8 mouse cellular contexts compared by ENCODE assay signal in the genomic region with DNA sequence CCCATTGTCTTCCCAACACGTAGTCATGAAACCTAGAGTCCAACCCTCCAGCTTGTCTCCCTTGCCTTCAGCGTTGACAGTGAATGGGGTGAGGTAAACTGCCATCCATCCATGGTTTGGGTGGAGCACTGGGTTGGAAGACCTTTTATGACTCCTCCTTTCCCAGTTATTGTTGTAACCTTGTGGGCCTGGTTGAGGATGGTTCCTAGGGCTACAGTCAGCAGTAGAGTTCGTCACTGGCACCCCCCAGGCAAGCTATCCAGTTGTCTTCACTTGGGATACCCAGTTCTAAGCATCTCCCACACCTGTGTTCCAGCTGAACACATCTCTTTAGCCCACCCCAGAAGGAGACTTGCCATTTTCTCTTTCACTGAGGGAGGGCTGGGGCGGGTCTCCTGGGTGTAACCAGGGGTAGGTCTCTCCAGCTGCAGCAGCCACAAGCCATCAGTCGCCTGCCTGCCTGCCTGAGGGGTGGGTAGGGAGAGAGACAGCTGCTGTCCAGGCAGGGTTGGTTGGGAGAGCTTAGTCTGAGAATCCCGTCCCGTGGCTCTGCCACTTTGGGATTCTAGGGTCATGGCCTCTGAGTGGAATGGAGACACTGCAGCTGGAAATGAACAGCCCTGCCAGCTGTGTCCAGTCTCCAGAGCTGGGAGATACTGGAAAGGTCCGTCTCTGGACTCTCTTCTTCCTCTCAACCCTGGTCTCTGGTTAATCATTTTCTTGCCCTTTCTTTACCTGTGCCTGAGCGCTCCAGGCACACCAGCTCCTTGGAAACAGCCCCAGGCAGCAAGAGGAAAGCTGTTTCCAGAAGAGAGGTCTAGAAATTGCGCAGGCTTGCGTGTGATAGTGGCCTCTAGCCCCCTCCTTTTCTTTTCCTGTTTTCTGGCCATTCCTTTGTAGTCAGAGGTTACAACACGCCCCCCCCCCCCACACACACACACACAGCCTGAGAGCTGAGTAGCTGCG. TPM values are rescaled to one million over a fixed set of nuclear protein-coding genes. Genes with fewer than 3 reads are reported as not detected.
DNase-seq lines count a peak whose midpoint lies in the region; ATAC-seq and TF ChIP-seq lines count a peak whose summit lies in the region.

No protein-coding gene starts in this region.

- H3K4me2 ChIP-seq in heart, embryonic 13.5 days = peak overlapping the region; percentile 80

- H3K27ac ChIP-seq in heart, embryonic 13.5 days (replicated peaks) = peak overlapping the region; percentile 95
- H3K27ac ChIP-seq in macrophage = peak overlapping the region; percentile 96
- no peak overlapping the region for H3K27ac ChIP-seq in left cerebral cortex, adult 2 months

- peak overlapping the region; percentile 88 for H3K4me3 ChIP-seq in heart, embryonic 13.5 days
- peak overlapping the region; percentile 82 for H3K4me3 ChIP-seq in macrophage (ENCODE audit: inconsistent target)
- no peak overlapping the region for H3K4me3 ChIP-seq in left cerebral cortex, adult 2 months

- 25% methylated on average over 13 of the region's 13 CpGs for WGBS in heart, embryonic 13.5 days
- 28% methylated on average over 10 of the region's 13 CpGs for WGBS in macrophage (ENCODE audit: missing documents)

- no peaks in the 10 kb centered on the region for H3K9me3 ChIP-seq in heart, embryonic 13.5 days

- peak; percentile 45 for DNase-seq in urinary bladder, postnatal 14 days (ENCODE audit: low spot score)
- DNase-seq in urinary bladder, postnatal 25 days (ENCODE audit: low spot score) = no peak
- DNase-seq in kidney, postnatal 10 days = peak; percentile 79
- no peak for DNase-seq in left cerebral cortex, postnatal 14 days (ENCODE audit: low spot score in 2 of 2)
- DNase-seq in left cerebral cortex, adult 2 months (ENCODE audit: extremely low spot score in 1 of 2, low spot score in 2 of 2) = no peak
- no peak for DNase-seq in frontal cortex, postnatal 14 days (ENCODE audit: low spot score in 2 of 2)

- H3K79me2 ChIP-seq in macrophage (ENCODE audit: inconsistent target) = peaks cover 59% of the 10 kb centered on the region

- no peak for ATAC-seq in heart, embryonic 13.5 days (ENCODE audit: extremely low read depth, insufficient number of reproducible peaks, low FRiP score, low TSS enrichment)

- intact Hi-C loops in left cerebral cortex, postnatal 14 days (cut with DNase I) = no loop called here
- intact Hi-C loops in left cerebral cortex, adult 2 months (cut with DNase I) = no loop called here

- H3K27me3 ChIP-seq in heart, embryonic 13.5 days (replicated peaks) = no peaks in the 10 kb centered on the region

- peak overlapping the region; percentile 92 for H3K9ac ChIP-seq in heart, embryonic 13.5 days

- peaks cover 28% of the 10 kb centered on the region for H3K36me3 ChIP-seq in heart, embryonic 13.5 days
- peaks cover 25% of the 10 kb centered on the region; the same call in 1 of the 2 replicates for H3K36me3 ChIP-seq in macrophage (ENCODE audit: inconsistent target)

- H3K4me1 ChIP-seq in heart, embryonic 13.5 days = peaks cover 72% of the 10 kb centered on the region

- no peak for TF ChIP-seq CTCF in left cerebral cortex, adult 2 months (IDR thresholded peaks at IDR 0.05)

RNA-seq across cellular contexts. Expression of a gene that starts 2.6 kb away (rescaled TPM):
- polyA plus RNA-seq in heart, embryonic 13.5 days (2015; fragmentation: Nextera tagmentation; extraction: Ambion mirVana) = 312 and 327 TPM in 2 replicates
- 100 to 1,000 TPM in 13 of 26 experiments, 10 to 100 TPM in 13; 30.9 to 294 (median 104) TPM for total RNA-seq in macrophage (2018; cell fraction: chromatin; rRNA removed)
- total RNA-seq in macrophage (2018; cell fraction: cytosol; rRNA removed) = 100 to 1,000 TPM; 222 to 636 (median 285) TPM
- 100 to 1,000 TPM in 23 of 26 experiments, 10 to 100 TPM in 3; 72.7 to 364 (median 181) TPM for total RNA-seq in macrophage (2018; cell fraction: nucleus; rRNA removed)
- 178 to 475 TPM (median 441 TPM) in 3 replicates for polyA plus RNA-seq in macrophage (2018)
- total RNA-seq in left cerebral cortex, postnatal 14 days (2021) = 10 to 100 TPM; 12.3 to 15.1 TPM
- 10 to 100 TPM in 1 of 2 experiments, 1 to 10 TPM in 1; 9.3 to 12.4 TPM for total RNA-seq in left cerebral cortex, adult 2 months (2021)

RNA-seq across cellular contexts. Expression of a gene that starts 18.2 kb away (rescaled TPM):
- polyA plus RNA-seq in heart, embryonic 13.5 days (2015; fragmentation: Nextera tagmentation; extraction: Ambion mirVana) = 1.9 and 2.4 TPM in 2 replicates
- total RNA-seq in macrophage (2018; cell fraction: chromatin; rRNA removed) = 1 to 10 TPM in 24 of 26 experiments, under 1 TPM in 2; 0.40 to 9.7 (median 4.8) TPM
- 1 to 10 TPM in 16 of 26 experiments, under 1 TPM in 10; 0.62 to 1.8 (median 1.1) TPM for total RNA-seq in macrophage (2018; cell fraction: cytosol; rRNA removed)
- total RNA-seq in macrophage (2018; cell fraction: nucleus; rRNA removed) = 1 to 10 TPM in 22 of 26 experiments, under 1 TPM in 4; 0.59 to 5.6 (median 2.6) TPM
- 1.6 to 2.7 TPM (median 1.7 TPM) in 3 replicates for polyA plus RNA-seq in macrophage (2018)
- 1 to 10 TPM; 3.6 to 3.7 TPM for total RNA-seq in left cerebral cortex, postnatal 14 days (2021)
- 1 to 10 TPM; 4.5 to 5.2 TPM for total RNA-seq in left cerebral cortex, adult 2 months (2021)

RNA-seq across cellular contexts. Expression of a gene that starts 20.8 kb away (rescaled TPM):
- 9.2 and 9.6 TPM in 2 replicates for polyA plus RNA-seq in heart, embryonic 13.5 days (2015; fragmentation: Nextera tagmentation; extraction: Ambion mirVana)
- 10 to 100 TPM in 14 of 26 experiments, 1 to 10 TPM in 12; 3.3 to 66.1 (median 16.9) TPM for total RNA-seq in macrophage (2018; cell fraction: chromatin; rRNA removed)
- 1 to 10 TPM in 15 of 26 experiments, under 1 TPM in 11; 0.43 to 3.6 (median 1.3) TPM for total RNA-seq in macrophage (2018; cell fraction: cytosol; rRNA removed)
- 10 to 100 TPM in 15 of 26 experiments, 1 to 10 TPM in 11; 3.2 to 47.9 (median 14.3) TPM for total RNA-seq in macrophage (2018; cell fraction: nucleus; rRNA removed)
- polyA plus RNA-seq in macrophage (2018) = 0.24 to 1.5 TPM (median 0.64 TPM) in 3 replicates
- total RNA-seq in left cerebral cortex, postnatal 14 days (2021) = 10 to 100 TPM; 10.9 to 15.2 TPM
- 10 to 100 TPM; 12.5 to 12.8 TPM for total RNA-seq in left cerebral cortex, adult 2 months (2021)

RNA-seq across cellular contexts. Expression of a gene that starts 27.3 kb away (rescaled TPM):
- polyA plus RNA-seq in heart, embryonic 13.5 days (2015; fragmentation: Nextera tagmentation; extraction: Ambion mirVana) = 1.2 and 1.3 TPM in 2 replicates
- total RNA-seq in macrophage (2018; cell fraction: chromatin; rRNA removed) = 10 to 100 TPM in 13 of 26 experiments, 1 to 10 TPM in 9, under 1 TPM in 3, not detected in 1; 0.66 to 36.6 (median 11.8) TPM
- total RNA-seq in macrophage (2018; cell fraction: cytosol; rRNA removed) = 100 to 1,000 TPM in 12 of 26 experiments, 10 to 100 TPM in 2, 1 to 10 TPM in 12; 5.5 to 152 (median 54.7) TPM
- 100 to 1,000 TPM in 5 of 26 experiments, 10 to 100 TPM in 10, 1 to 10 TPM in 11; 2.9 to 213 (median 40.5) TPM for total RNA-seq in macrophage (2018; cell fraction: nucleus; rRNA removed)
- 8.4 to 43.7 TPM (median 12.1 TPM) in 3 replicates for polyA plus RNA-seq in macrophage (2018)
- under 1 TPM; 0.53 to 0.93 TPM for total RNA-seq in left cerebral cortex, postnatal 14 days (2021)
- total RNA-seq in left cerebral cortex, adult 2 months (2021) = under 1 TPM; 0.70 to 0.79 TPM

RNA-seq across cellular contexts. Expression of a gene that starts 53.3 kb away (rescaled TPM):
- 0.15 and 0.25 TPM in 2 replicates for polyA plus RNA-seq in heart, embryonic 13.5 days (2015; fragmentation: Nextera tagmentation; extraction: Ambion mirVana)
- total RNA-seq in macrophage (2018; cell fraction: chromatin; rRNA removed) = 1 to 10 TPM in 1 of 26 experiments, under 1 TPM in 11, not detected in 14; 0.44 to 1.0 (median 0.60) TPM
- total RNA-seq in macrophage (2018; cell fraction: cytosol; rRNA removed) = under 1 TPM; 0.16 to 0.41 (median 0.28) TPM
- total RNA-seq in macrophage (2018; cell fraction: nucleus; rRNA removed) = 1 to 10 TPM in 8 of 26 experiments, under 1 TPM in 13, not detected in 5; 0.36 to 2.6 (median 0.94) TPM
- polyA plus RNA-seq in macrophage (2018) = 0.23 to 0.37 TPM (median 0.32 TPM) in 3 replicates
- under 1 TPM in 1 of 2 experiments, not detected in 1; 0.95 TPM for total RNA-seq in left cerebral cortex, postnatal 14 days (2021)
- under 1 TPM; 0.23 to 0.26 TPM for total RNA-seq in left cerebral cortex, adult 2 months (2021)

Comparison
In these comparisons a context has a peak if more than half of its experiments do, and no peak if none do; other contexts are left out.
1. DNase-seq: peak in urinary bladder, postnatal 14 days (single experiment) and kidney, postnatal 10 days (single experiment); none in urinary bladder, postnatal 25 days (single experiment), left cerebral cortex, postnatal 14 days (0 of 2), left cerebral cortex, adult 2 months (0 of 2) and frontal cortex, postnatal 14 days (0 of 2).